Mouse (Mus musculus) lung, embryonic 15.5 days (tissue): ENCODE measurements around the gene Klra5. TPM values are rescaled to one million over a fixed set of nuclear protein-coding genes. Genes with fewer than 3 reads are reported as not detected.
"Not testable (repeated sequence)": the region's sequence is repeated elsewhere in the genome, so short reads cannot be mapped to it uniquely, and the experiment has no call there.

Source experiments
- ATAC-seq: fragments of 200-750 bp; cut with Nextera tagmentation; 2 replicates; pipeline ENCODE4 v1.8.0; 2017; ENCODE audit warnings: moderate number of reproducible peaks, borderline replicate concordance; ENCODE audit not compliant: low FRiP score, low TSS enrichment; ENCODE audit errors: extremely low read depth
- H3K27ac ChIP-seq: fragments of 300-500 bp; sonication (generic); 2 replicates; pipeline ENCODE4 v1.5.1; 2015; ENCODE audit warnings: moderate library complexity, mild to moderate bottlenecking, inconsistent platforms
- H3K27me3 ChIP-seq: fragments of 300-500 bp; sonication (generic); 2 replicates; pipeline ENCODE4 v1.6.1; 2015; ENCODE audit warnings: inconsistent platforms
- H3K36me3 ChIP-seq: fragments of 300-500 bp; sonication (generic); 2 replicates; pipeline ENCODE4 v1.6.1; 2015; ENCODE audit warnings: inconsistent platforms
- H3K4me1 ChIP-seq: fragments of 300-500 bp; sonication (generic); 2 replicates; pipeline ENCODE4 v1.6.1; 2015; ENCODE audit warnings: inconsistent platforms
- H3K4me2 ChIP-seq: fragments of 300-500 bp; sonication (generic); 2 replicates; pipeline ENCODE4 v1.6.1; 2015; ENCODE audit warnings: inconsistent platforms, mild to moderate bottlenecking, moderate library complexity
- H3K4me3 ChIP-seq: fragments of 300-500 bp; sonication (generic); 2 replicates; pipeline ENCODE4 v1.5.1; 2015; ENCODE audit warnings: mild to moderate bottlenecking, inconsistent platforms
- H3K9ac ChIP-seq: fragments of 300-500 bp; sonication (generic); 2 replicates; pipeline ENCODE4 v1.6.1; 2015; ENCODE audit warnings: inconsistent platforms
- H3K9me3 ChIP-seq: fragments of 300-500 bp; sonication (generic); 2 replicates; pipeline ENCODE4 v1.6.1; 2016; ENCODE audit warnings: inconsistent platforms
- WGBS: fragments of 180-500 bp; shearing (Covaris S2); methylation state at CpG from one replicate; pipeline ENCODE4 v1.1.7; 2015; 5-methylcytosine and 5-hydroxymethylcytosine counted together
- polyA plus RNA-seq: library from polyadenylated mRNA; unstranded; fragments of >200 nt; fragmentation: Nextera tagmentation; extraction: Ambion mirVana; gene quantifications from 2 replicates; pipeline ENCODE4 v1.2.1, GENCODE M21; 2015

Klra5 gene
- not detected in 2 replicates for polyA plus RNA-seq

- H3K4me1 ChIP-seq, H3K36me3 ChIP-seq, H3K27me3 ChIP-seq, ATAC-seq, H3K9me3 ChIP-seq, H3K27ac ChIP-seq, H3K4me3 ChIP-seq, H3K9ac ChIP-seq, H3K4me2 ChIP-seq: not testable (repeated sequence)
Measured at GRCm38 (mm10) chr6:129917476-129917946, at the start of gene Klra5. TSS of gene Klra5 (minus strand) at chr6:129917650.

DNA sequence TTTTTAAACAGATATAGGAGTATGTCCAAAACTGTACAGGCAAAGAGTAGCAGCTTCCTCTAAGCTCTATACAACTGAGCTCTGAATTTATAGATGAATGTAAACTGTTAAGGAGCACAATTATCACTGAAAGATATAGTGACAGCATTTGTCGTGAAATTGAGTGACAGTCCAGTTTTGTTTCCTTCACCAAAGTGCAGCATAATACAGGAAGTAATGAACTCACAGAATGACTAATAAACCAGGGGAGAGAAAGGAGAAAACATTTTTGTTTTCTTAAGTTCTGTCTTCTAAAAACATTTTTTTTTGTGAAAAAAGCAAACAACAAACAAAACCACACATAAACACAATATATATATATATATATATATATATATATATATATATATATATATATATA, 454 bp downstream of the Klra5 start:
- Histone ChIP-seq H3K4me1 (no peaks in the 10 kb centered on the region), H3K9me3 (no peaks in the 10 kb centered on the region), H3K4me3 (no peak overlapping the region), H3K9ac (no peak overlapping the region), H3K36me3 (no peaks in the 10 kb centered on the region), H3K27me3 (no peaks in the 10 kb centered on the region), H3K27ac (no peak overlapping the region), H3K4me2 (no peak overlapping the region)
- WGBS: 65% methylated on average over 1 of the region's 1 CpGs
- ATAC-seq: no peak

DNA sequence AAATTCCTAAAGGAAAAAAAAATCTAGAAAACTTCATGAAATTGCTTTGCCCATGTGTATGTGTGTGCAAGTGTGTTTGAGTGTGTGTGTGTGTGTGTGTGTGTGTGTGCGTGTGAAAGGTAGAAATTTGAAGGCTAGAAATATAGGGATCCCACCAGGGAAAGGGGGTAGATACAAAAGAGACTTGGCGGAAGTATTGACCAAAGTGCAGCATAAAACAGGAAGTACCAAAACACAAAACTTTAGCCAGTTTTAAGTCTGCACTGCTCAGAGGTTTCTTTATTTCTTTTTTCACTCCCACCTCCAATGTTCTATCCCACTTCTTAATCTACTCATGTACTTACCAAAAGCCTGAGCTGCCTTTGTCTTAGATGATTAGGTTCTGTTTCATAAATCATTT, 34.9 kb downstream of the Klra5 start:
- Histone ChIP-seq H3K36me3 (no peaks in the 10 kb centered on the region), H3K9ac (no peak overlapping the region), H3K27me3 (no peaks in the 10 kb centered on the region), H3K27ac (no peak overlapping the region), H3K4me2 (no peak overlapping the region), H3K9me3 (0 out of 2 replicates have a peak, but pooled peaks cover 2% of the 10 kb centered on the region), H3K4me3 (no peak overlapping the region), H3K4me1 (no peaks in the 10 kb centered on the region)
- ATAC-seq: no peak
- 77% methylated on average over 2 of the region's 2 CpGs for WGBS

- ATAC-seq: no peak
- Histone ChIP-seq H3K4me3 (no peak within 1 kb of the TSS), H3K9ac (no peak within 1 kb of the TSS), H3K4me2 (no peak within 1 kb of the TSS), H3K4me1 (no peaks in the 10 kb centered on the region), H3K36me3 (no peaks in the 10 kb centered on the region), H3K27me3 (no peaks in the 10 kb centered on the region), H3K9me3 (0 out of 2 replicates have a peak, but pooled peaks cover 2% of the 10 kb centered on the region), H3K27ac (no peak within 1 kb of the TSS)
- 40% methylated on average over 1 of the region's 1 CpGs for WGBS
Measured at GRCm38 (mm10) chr6:129876549-129876948, 40.9 kb downstream of the Klra5 start, which contains the start of gene Klra17. TSS of gene Klra17 (minus strand) at chr6:129876672.

DNA sequence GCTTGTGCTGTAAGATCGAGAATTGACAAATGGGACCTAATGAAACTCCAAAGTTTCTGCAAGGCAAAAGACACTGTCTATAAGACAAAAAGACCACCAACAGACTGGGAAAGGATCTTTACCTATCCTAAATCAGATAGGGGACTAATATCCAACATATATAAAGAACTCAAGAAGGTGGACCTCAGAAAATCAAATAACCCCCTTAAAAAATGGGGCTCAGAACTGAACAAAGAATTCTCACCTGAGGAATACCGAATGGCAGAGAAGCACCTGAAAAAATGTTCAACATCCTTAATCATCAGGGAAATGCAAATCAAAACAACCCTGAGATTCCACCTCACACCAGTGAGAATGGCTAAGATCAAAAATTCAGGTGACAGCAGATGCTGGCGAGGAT, 55.1 kb downstream of the Klra5 start, which contains the start of gene Gm17631:
Gene Gm17631 (plus strand): TSS at position 301 of the 400 bp plus-strand sequence.
- not testable (repeated sequence) for H3K4me3 ChIP-seq, H3K4me1 ChIP-seq, H3K27ac ChIP-seq, H3K9ac ChIP-seq, H3K4me2 ChIP-seq, ATAC-seq, H3K9me3 ChIP-seq, H3K27me3 ChIP-seq, H3K36me3 ChIP-seq
- no CpG with 5 or more reads among the region's 3 CpGs for WGBS

Other genes with a start within 250 kb of the Klra5 start
- 0.35 TPM in 1 of 2 replicates, not detected in the other for gene Klrc1, start 238.7 kb downstream of the Klra5 start, polyA plus RNA-seq
- not detected in 2 replicates for gene Klri1, start 200.5 kb downstream of the Klra5 start, polyA plus RNA-seq
- gene Klri2, start 177.2 kb downstream of the Klra5 start, polyA plus RNA-seq: not detected in 2 replicates
- not detected in 2 replicates for gene Gm156, start 133.4 kb downstream of the Klra5 start, polyA plus RNA-seq
- not detected in 2 replicates for gene Gm17631, start 55.0 kb downstream of the Klra5 start, polyA plus RNA-seq
- not detected in 2 replicates for gene Klra17, start 41.0 kb downstream of the Klra5 start, polyA plus RNA-seq
- not detected in 2 replicates for gene Klra6, start 109.3 kb upstream of the Klra5 start, polyA plus RNA-seq
- gene Klra4, start 149.6 kb upstream of the Klra5 start, polyA plus RNA-seq: not detected in 2 replicates
- not detected in 2 replicates for gene Klra8, start 212.2 kb upstream of the Klra5 start, polyA plus RNA-seq